Mouse (Mus musculus) CD4-positive naive resting alpha-beta T cell, adult 57 days (primary cell): ENCODE measurements around the gene Gm21985. TPM values are rescaled to one million over a fixed set of nuclear protein-coding genes. Genes with fewer than 3 reads are reported as not detected.

Experiments used
- total RNA-seq: library from RNA; stranded (reverse); gene quantifications from one replicate; pipeline ENCODE4 v1.2.4, GENCODE M21; 2023

Gene Gm21985
- total RNA-seq = not detected

GRCm38 (mm10) chr2:112266242-112266592 lies at the start of gene Gm21985:
Gene Gm21985 (plus strand): TSS chr2:112266314.

GRCm38 (mm10) chr2:112239212-112239934 lies 26.7 kb upstream of the Gm21985 start, which contains the start of gene Lpcat4:
Gene Lpcat4 (plus strand): TSS chr2:112239468.

DNA sequence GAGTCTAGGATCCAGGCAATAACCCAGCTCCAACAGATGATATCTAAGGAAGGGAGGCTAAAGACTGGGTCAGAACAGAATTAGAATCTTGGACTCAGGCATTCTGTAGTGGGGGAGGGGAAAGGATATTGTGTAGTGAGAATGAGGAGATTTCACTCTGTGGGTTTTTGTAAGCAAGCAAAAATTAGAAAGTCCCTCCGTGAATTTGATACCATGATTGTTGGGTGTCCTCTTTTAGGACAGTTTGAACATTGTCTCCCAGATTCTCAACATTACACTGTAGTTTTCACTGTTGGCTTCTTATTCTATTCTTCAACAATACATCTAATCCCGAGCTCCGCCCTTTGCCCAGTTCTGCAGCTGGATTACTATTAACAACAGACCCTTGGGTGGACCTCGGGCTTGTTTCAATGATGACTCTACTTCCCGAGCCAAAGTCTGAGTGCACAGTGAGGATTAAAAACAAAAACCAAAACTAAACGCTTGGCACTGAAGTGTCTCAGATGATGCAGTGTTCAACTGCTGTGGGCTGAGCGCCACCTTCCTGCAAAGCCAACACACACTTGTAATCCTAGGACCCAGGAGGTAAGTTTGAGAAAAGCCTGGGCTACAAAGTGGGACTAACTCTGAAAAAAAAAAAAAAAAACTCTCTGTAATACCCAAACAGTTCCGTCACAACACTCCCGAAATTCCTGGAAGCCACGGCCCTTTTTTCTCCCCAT lies 6.7 kb upstream of the Gm21985 start, which contains the start of gene Nutm1:
Gene Nutm1, minus strand, starts transcription at position 51 of the 722 bp plus-strand sequence.

GRCm38 (mm10) chr2:112261748-112262653 lies 4.1 kb upstream of the Gm21985 start, which contains the start of gene Nop10:
Gene Nop10 (plus strand): TSS chr2:112261926.

DNA sequence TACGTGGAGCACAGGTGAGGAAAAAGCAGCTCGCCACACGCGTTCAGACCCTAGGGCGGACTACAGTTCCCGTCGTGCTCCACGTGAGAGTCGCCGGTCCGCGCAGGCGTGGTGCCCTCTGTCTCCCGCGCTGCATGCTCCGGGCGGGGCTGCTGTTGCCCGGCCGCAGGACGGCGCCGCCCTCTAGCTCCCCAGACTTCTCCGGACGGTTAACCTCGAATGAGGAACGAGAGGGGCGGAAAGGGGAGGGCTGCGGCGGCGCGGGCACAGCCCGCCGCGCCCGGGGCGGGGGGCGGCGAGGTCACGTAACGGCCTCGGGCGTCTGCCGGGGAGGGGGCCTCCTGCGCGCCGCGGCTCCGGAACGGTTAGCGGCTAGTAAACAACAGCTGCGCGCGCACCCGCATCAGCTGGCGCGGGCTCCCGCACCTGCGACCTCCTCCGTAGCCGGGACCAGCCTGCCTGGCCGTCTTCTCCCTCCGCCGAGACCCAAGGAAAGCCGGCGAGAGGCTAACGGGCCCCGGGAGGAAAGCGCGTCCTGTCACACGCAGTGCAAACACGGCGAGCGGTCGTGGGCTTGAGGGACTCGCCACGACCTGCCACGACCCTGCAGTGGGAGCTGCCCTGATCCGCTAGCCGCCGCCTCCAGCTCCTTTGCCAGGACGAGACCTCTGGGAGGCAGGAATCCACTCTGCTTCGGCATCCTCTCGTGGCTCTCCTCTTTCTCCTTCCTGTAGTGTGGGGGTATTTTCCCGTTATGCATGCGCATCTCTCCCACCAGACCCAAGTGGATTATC lies 469 bp upstream of the Gm21985 start, which contains the start of gene Slc12a6:
Gene Slc12a6, plus strand, starts transcription at position 378 of the 794 bp plus-strand sequence.

GRCm38 (mm10) chr2:112367726-112368673 lies 101.9 kb downstream of the Gm21985 start, which contains the start of gene Emc4:
Gene Emc4 (minus strand): TSS chr2:112368027.

GRCm38 (mm10) chr2:112378973-112379898 lies 113.1 kb downstream of the Gm21985 start, which contains the start of gene Katnbl1:
Gene Katnbl1 (plus strand): TSS chr2:112379211.

DNA sequence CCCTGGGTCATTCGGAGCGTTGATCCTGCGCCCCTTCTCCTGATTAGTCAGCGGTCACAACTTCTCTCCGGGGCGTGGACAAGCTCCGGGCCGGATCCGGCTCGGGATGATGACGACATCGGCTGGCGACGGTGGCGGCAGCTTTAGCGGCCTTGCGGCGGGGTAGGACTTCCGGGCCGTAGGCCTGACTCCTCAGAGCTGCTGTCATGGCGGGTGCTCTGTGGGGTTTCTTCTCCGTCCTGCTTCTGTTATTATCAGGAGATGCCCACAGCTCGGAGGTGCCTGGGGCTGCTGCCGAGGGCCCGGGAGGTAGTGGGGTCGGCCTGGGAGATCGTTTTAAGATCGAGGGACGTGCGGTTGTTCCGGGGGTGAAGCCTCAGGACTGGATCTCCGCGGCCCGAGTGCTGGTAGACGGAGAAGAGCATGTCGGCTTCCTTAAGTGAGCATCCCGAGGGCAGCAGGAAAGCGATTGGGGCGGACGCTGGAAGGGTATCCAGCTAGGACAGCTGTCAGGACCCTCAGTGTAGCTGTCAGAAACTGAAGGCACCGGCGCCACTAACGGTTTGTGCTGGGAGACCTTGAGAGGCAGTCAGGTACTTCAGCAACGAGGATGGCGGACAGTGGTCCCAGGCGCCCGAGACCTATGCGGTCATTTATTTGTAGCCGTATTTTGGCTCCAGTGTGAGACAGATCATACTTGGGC lies 188.9 kb downstream of the Gm21985 start, which contains the start of gene Emc7:
Gene Emc7, plus strand, starts transcription at position 136 of the 703 bp plus-strand sequence.

Other genes with a start within 250 kb of the Gm21985 start
- gene Olfr1311, start 241.9 kb upstream of the Gm21985 start, total RNA-seq = not detected
- gene Olfr1312, start 216.1 kb upstream of the Gm21985 start, total RNA-seq = not detected
- gene Olfr1313, start 188.5 kb upstream of the Gm21985 start, total RNA-seq = not detected
- gene Olfr1314, start 169.5 kb upstream of the Gm21985 start, total RNA-seq = not detected
- gene Olfr1315-ps1, start 150.9 kb upstream of the Gm21985 start, total RNA-seq = not detected
- not detected for gene Olfr1316, start 131.3 kb upstream of the Gm21985 start, total RNA-seq
- not detected for gene Olfr1317, start 126.0 kb upstream of the Gm21985 start, total RNA-seq
- gene Olfr1318, start 112.1 kb upstream of the Gm21985 start, total RNA-seq = not detected
- gene Lpcat4, start 26.8 kb upstream of the Gm21985 start, total RNA-seq = 58.1 TPM
- gene Nutm1, start 7.0 kb upstream of the Gm21985 start, total RNA-seq = not detected
- gene Nop10, start 4.4 kb upstream of the Gm21985 start, total RNA-seq = 74.2 TPM
- gene Slc12a6, start 489 bp upstream of the Gm21985 start, total RNA-seq = 119 TPM
- 27.7 TPM for gene Emc4, start 101.7 kb downstream of the Gm21985 start, total RNA-seq
- gene Katnbl1, start 112.9 kb downstream of the Gm21985 start, total RNA-seq = 12.6 TPM
- gene Emc7, start 188.7 kb downstream of the Gm21985 start, total RNA-seq = 10.8 TPM
- not detected for gene Chrm5, start 214.5 kb downstream of the Gm21985 start, total RNA-seq
- 80.4 TPM for gene Aven, start 226.7 kb downstream of the Gm21985 start, total RNA-seq